Mouse (Mus musculus) olfactory bulb, adult 2 months (tissue): ENCODE data around the gene Xrcc6. TPM values are rescaled to one million over a fixed set of nuclear protein-coding genes. Genes with fewer than 3 reads are reported as not detected.

ENCODE experiments used
- H3K27ac ChIP-seq: fragments of 200-500 bp; 2 replicates; pipeline ENCODE4 v1.5.1; 2012; ENCODE audit warnings: low read depth, low read length; ENCODE audit not compliant: insufficient read depth
- H3K4me1 ChIP-seq: fragments of 200-500 bp; 2 replicates; pipeline ENCODE4 v1.6.1; 2012; ENCODE audit warnings: low read length; ENCODE audit not compliant: control insufficient read depth, insufficient read depth
- H3K4me3 ChIP-seq: fragments of 200-500 bp; 2 replicates; pipeline ENCODE4 v1.5.1; 2012; ENCODE audit warnings: mild to moderate bottlenecking, low read depth, low read length, moderate library complexity; ENCODE audit not compliant: insufficient read depth
- CTCF ChIP-seq: fragments of 200-500 bp; IDR thresholded peaks from 2 replicates; pipeline ENCODE4 v1.5.1; 2012; ENCODE audit warnings: low read depth, mild to moderate bottlenecking, low read length, moderate library complexity; ENCODE audit not compliant: insufficient read depth
- POLR2A ChIP-seq: fragments of 200-500 bp; IDR thresholded peaks from 2 replicates; pipeline ENCODE4 v1.6.1; 2012; ENCODE audit warnings: mild to moderate bottlenecking, low read depth, low read length, moderate library complexity; ENCODE audit not compliant: insufficient read depth
- WGBS: fragments of 180-500 bp; shearing (Covaris S2); methylation state at CpG from one replicate; pipeline ENCODE4 v1.1.7; 2018; 5-methylcytosine and 5-hydroxymethylcytosine counted together
- polyA plus RNA-seq: library from polyadenylated mRNA; stranded (reverse); fragments of >200 nt; gene quantifications from 2 replicates; pipeline ENCODE4 v1.2.4, GENCODE M21; 2012; ENCODE audit warnings: low replicate concordance; ENCODE audit not compliant: missing spikeins, insufficient read depth, insufficient read length

The Xrcc6 gene
- polyA plus RNA-seq, 1 experiment: 1,163 TPM

DNA sequence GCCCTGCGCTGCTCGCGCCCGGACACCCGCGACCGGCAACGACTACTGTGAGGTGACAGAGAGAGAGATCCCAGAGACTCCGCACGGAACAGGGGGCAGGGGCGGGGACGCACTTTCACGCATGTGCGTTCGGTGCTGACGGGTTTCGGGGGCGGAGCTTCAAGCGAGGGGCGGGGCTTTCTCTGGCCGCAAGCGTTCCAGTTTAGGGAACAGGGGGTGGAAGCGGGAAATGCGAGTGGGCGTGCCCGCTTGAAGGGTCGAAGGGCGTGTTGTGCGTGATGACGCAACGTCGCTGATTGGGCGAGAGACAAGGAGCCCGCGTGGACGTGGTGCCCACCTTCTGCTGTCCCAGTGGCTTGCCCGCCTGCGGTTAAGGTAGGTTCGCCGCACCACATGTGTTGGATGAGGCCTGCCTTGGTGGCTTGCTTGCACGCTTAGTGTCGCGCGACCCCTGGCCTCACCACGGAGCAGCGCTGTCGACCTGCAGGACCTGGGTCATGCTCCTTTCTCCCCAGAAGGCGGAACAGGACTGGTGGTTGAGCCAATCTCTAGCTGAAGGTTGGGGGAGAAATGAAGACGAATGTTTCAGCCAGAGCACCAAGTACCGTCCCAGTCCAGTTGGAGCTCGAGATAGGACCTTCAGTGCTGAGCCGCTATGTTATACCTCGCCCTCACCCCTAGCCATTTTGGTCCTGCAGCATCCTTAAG, 28.6 kb downstream of the Xrcc6 start:
- peaks cover 5% of the 10 kb centered on the region for H3K4me1 ChIP-seq
- WGBS: under 1% methylated on average over 53 of the region's 53 CpGs
- TF ChIP-seq CTCF: no peak
- TF ChIP-seq POLR2A: peak; percentile 83
- H3K4me3 ChIP-seq: peak overlapping the region; percentile 90
- H3K27ac ChIP-seq: peak overlapping the region; percentile 31; the same call in 1 of the 2 replicates

- TF ChIP-seq POLR2A (no peak), CTCF (no peak)
- H3K27ac ChIP-seq: peak overlapping the region; percentile 31; the same call in 1 of the 2 replicates
- 7% methylated on average over 6 of the region's 6 CpGs for WGBS
- peaks cover 5% of the 10 kb centered on the region for H3K4me1 ChIP-seq
- peak overlapping the region; percentile 90 for H3K4me3 ChIP-seq
Measured at GRCm38 (mm10) chr15:82016830-82017229, 29.2 kb downstream of the Xrcc6 start.

- peaks cover 5% of the 10 kb centered on the region for H3K4me1 ChIP-seq
- no peak overlapping the region for H3K4me3 ChIP-seq
- WGBS: 61% methylated on average over 4 of the region's 4 CpGs
- TF ChIP-seq CTCF: no peak
- TF ChIP-seq POLR2A: no peak
- no peak overlapping the region for H3K27ac ChIP-seq
Measured at GRCm38 (mm10) chr15:82017461-82017860, 29.8 kb downstream of the Xrcc6 start.

DNA sequence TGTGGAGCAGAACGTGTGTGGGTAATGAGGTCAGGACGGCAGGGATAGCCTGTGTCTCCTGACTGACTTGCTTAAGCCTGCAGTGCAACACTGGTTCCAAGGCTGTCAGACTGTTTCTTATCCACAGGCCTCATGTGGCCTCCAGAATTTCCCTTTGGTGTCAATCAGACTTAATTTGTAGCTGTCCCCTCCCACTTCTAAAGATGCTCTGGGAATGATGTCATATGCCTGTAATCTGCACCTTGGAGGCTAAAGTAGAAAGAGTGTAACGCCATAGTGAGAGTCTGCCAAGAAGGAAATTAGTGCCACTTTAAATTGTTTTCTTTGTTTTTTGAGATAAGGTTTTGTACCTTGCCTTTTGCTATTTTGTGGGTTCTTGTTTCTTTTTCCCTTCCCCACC, 31.7 kb downstream of the Xrcc6 start:
- Histone ChIP-seq H3K27ac (no peak overlapping the region), H3K4me3 (no peak overlapping the region), H3K4me1 (no peaks in the 10 kb centered on the region)
- 68% methylated on average over 3 of the region's 3 CpGs for WGBS
- TF ChIP-seq CTCF: no peak
- TF ChIP-seq POLR2A: no peak

GRCm38 (mm10) chr15:82022535-82023088, 35.0 kb downstream of the Xrcc6 start:
- Histone ChIP-seq H3K4me1 (no peaks in the 10 kb centered on the region), H3K4me3 (no peak overlapping the region), H3K27ac (no peak overlapping the region)
- WGBS: 73% methylated on average over 13 of the region's 13 CpGs
- TF ChIP-seq CTCF (no peak), POLR2A (no peak)

- WGBS: 87% methylated on average over 6 of the region's 6 CpGs
- Histone ChIP-seq H3K4me1 (no peaks in the 10 kb centered on the region), H3K4me3 (no peak overlapping the region), H3K27ac (no peak overlapping the region)
- TF ChIP-seq CTCF (no peak), POLR2A (no peak)
Measured at GRCm38 (mm10) chr15:82023965-82024635, 36.5 kb downstream of the Xrcc6 start.

GRCm38 (mm10) chr15:82027276-82027675, 39.6 kb downstream of the Xrcc6 start:
- TF ChIP-seq CTCF: no peak
- no peak for TF ChIP-seq POLR2A
- Histone ChIP-seq H3K4me3 (no peak overlapping the region), H3K4me1 (no peaks in the 10 kb centered on the region), H3K27ac (no peak overlapping the region)
- WGBS: 93% methylated on average over 7 of the region's 7 CpGs

GRCm38 (mm10) chr15:82027726-82028125, 40.1 kb downstream of the Xrcc6 start:
- WGBS: 92% methylated on average over 7 of the region's 7 CpGs
- no peaks in the 10 kb centered on the region for H3K4me1 ChIP-seq
- no peak overlapping the region for H3K27ac ChIP-seq
- TF ChIP-seq CTCF (no peak), POLR2A (no peak)
- H3K4me3 ChIP-seq: no peak overlapping the region

- no peak overlapping the region for H3K4me3 ChIP-seq
- 86% methylated on average over 7 of the region's 7 CpGs for WGBS
- TF ChIP-seq POLR2A (no peak), CTCF (no peak)
Measured at GRCm38 (mm10) chr15:82032386-82032785, 44.8 kb downstream of the Xrcc6 start.

More at GRCm38 (mm10) chr15:82032386-82032785, 44.8 kb downstream of the Xrcc6 start:
- Histone ChIP-seq H3K4me1 (no peaks in the 10 kb centered on the region), H3K27ac (no peak overlapping the region)
